Mouse (Mus musculus) erythroblast, embryonic 14.5 days (primary cell): Measurements from ENCODE around the gene Smg9.

Experiments
- GATA1 ChIP-seq: IDR thresholded peaks from 2 replicates; pipeline ENCODE4 v1.6.1; 2012; ENCODE audit warnings: low read length, inconsistent platforms, mixed read lengths
- TAL1 ChIP-seq: IDR thresholded peaks from 3 replicates; pipeline ENCODE4 v1.6.1; 2012; ENCODE audit warnings: low read length, inconsistent platforms, mixed read lengths

DNA sequence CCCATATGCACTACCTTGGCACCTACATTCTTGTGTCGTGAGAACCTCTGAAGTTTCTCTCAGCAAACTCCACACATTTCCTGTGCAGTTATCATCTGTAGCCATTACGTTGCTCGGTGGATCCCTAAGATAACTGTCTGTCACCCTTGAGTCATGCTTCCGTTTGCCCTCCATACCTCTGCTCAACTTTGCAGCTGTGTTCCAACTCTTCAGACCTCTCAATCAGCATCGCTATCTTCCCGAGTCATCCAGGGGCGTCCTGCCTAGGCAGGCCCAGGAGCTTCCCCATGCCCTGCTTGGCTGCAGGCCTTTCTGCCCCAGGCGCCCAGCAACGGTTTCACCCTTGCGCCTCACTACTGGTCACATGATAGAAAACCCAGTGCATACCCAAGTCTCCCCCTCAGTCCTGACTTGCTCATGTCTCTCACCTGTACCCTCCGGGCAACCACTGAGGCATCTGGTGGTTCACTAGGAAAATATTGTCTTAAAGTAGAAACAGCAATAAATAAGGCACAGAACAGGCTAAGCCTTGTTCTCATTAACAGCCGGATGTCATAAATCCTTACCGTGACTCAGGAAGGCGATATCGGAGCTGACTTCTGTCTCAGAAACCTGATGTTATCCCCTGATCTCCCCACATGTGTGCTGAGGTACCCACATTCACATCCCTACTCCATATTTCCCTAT lies 4.8 kb upstream of the Smg9 start:
- peak; percentile 42; the same call in 1 of the 2 replicates for TF ChIP-seq GATA1
- TF ChIP-seq TAL1: no peak
